Mouse (Mus musculus): Measurements from ENCODE around the gene Slc16a11. TPM values are rescaled to one million over a fixed set of nuclear protein-coding genes. Genes with fewer than 3 reads are reported as not detected.

The Slc16a11 gene
- total and polyA plus RNA-seq, 3 experiments = 0.51 to 2.3 TPM; not detected in 1

DNA sequence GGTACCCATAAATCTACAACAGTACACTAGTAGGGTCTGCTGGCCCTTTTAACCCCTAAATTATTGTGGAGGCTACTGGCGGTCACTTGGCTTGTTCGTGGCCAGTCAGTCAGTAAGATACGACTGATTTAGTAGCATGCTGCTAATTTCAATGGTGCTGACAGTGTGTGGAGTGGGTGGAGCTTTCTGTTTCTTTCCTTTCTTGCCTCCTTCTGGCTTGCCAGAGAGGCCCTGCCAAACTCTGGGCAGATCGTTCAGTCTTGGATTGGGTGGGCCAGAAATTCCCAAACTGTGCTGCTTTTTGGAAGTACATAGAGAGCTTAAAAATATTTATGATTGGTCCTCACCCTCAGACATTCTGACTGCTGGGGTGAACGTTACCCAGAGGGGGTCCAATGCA, 14.6 kb downstream of the Slc16a11 start:
- no peaks in the 10 kb centered on the region for H3K79me2 ChIP-seq (replicated peaks; ENCODE audit: control insufficient read depth, extremely low read depth, insufficient read depth, poor library complexity, severe bottlenecking)
- peaks cover 3 to 34% of the 10 kb centered on the region in 2 experiments; a peak in 3 of 4 replicates for H3K4me1 ChIP-seq (ENCODE audit: control insufficient read depth in 1 of 2, insufficient read depth in 2 of 2)
- no peak overlapping the region for H3K27ac ChIP-seq (ENCODE audit: insufficient read depth, low read depth)
- in situ Hi-C loops (cut with MboI; ENCODE audit: low pct_ligation_motif_present, low pct_unique_long_range_greater_than_20kb, low sequenced_read_pairs) (loop anchor here (25.0 kb wide), 2 partner anchors 385 to 535 kb away; partner anchors contain the start of genes 4930544D05Rik, Chrne and Zfp3), dilution Hi-C loops (cut with MboI; ENCODE audit: extremely low pct_ligation_motif_present, extremely low pct_unique_long_range_greater_than_20kb, low sequenced_read_pairs) (no loop called here)
- H3K4me2 ChIP-seq (ENCODE audit: insufficient read depth, low read depth, poor library complexity, severe bottlenecking) = no peak overlapping the region
- no peak overlapping the region for H3K4me3 ChIP-seq (replicated peaks in 1 of 3; ENCODE audit: low read depth in 2 of 3, low read length in 2 of 3, poor library complexity in 1 of 3)
- peaks cover 2% of the 10 kb centered on the region for H3K27me3 ChIP-seq (replicated peaks)
- peaks cover 0 to 14% of the 10 kb centered on the region in 2 experiments for H3K36me3 ChIP-seq (replicated peaks in 1 of 2; ENCODE audit: control insufficient read depth in 1 of 2, insufficient read depth in 1 of 2, low read length in 1 of 2)
- no peak for DNase-seq (ENCODE audit: extremely low read depth)
- TF ChIP-seq MAFK (IDR thresholded peaks at IDR 0.05; ENCODE audit: insufficient replicate concordance, low read length) (no peak), GABPA (IDR thresholded peaks at IDR 0.05; ENCODE audit: insufficient replicate concordance, low read depth, low read length) (no peak), KAT2A (IDR thresholded peaks at IDR 0.05; ENCODE audit: insufficient replicate concordance, low read length) (no peak), JUND (conservative IDR thresholded peaks at IDR 0.05; ENCODE audit: low read depth, low read length) (no peak), ZNF384 (IDR thresholded peaks at IDR 0.05; ENCODE audit: low read depth, low read length) (no peak), CTCF (conservative IDR thresholded peaks at IDR 0.05 in 1 of 2, IDR thresholded peaks at IDR 0.05 in 1 of 2; ENCODE audit: low read depth in 2 of 2, low read length in 2 of 2) (no peak), POLR2A (IDR thresholded peaks at IDR 0.05; ENCODE audit: low read depth, low read length) (no peak), NELFE (IDR thresholded peaks at IDR 0.05; ENCODE audit: low read depth, low read length) (no peak), ZKSCAN1 (IDR thresholded peaks at IDR 0.05; ENCODE audit: borderline replicate concordance, low read depth, low read length) (no peak)
- H3K9me3 ChIP-seq (replicated peaks; ENCODE audit: low read length) = no peaks in the 10 kb centered on the region
- H3K9ac ChIP-seq (ENCODE audit: insufficient read depth, low read depth) = no peak overlapping the region

DNA sequence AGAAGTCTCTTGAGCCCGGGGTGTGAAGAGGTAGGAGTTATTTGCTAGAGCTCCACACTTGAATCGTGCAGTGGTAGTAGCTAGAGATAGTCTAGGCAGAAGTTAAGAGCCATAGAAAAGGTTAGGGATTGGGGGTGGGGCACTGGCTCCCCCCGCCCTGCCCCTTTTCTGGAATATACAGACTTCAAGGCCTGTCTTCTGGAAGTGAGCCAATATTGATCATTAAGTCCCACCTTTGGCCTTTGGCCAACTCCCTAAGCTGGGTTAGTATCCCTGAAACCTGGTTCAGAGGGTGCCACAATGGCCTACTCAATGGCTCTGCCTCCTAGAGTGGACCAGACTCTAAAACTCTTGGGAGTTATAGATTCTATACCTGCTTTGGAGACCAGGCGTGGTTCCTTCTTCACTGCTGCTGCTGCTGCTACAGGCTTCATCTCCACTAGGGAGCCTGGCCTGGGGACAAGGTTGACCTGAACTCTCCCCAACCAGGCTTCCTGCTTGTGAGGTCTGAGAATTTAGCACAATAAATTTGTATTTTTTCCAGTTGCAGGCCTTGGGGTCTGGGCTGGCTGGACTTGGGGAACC, 15.2 kb downstream of the Slc16a11 start:
- Histone ChIP-seq H3K36me3 (replicated peaks in 1 of 2; ENCODE audit: control insufficient read depth in 1 of 2, insufficient read depth in 1 of 2, low read length in 1 of 2) (peaks cover 0 to 13% of the 10 kb centered on the region in 2 experiments), H3K4me1 (ENCODE audit: control insufficient read depth in 1 of 2, insufficient read depth in 2 of 2) (peaks cover 0 to 30% of the 10 kb centered on the region in 2 experiments; a peak in 2 of 4 replicates), H3K9me3 (replicated peaks; ENCODE audit: low read length) (no peaks in the 10 kb centered on the region), H3K4me2 (ENCODE audit: insufficient read depth, low read depth, poor library complexity, severe bottlenecking) (no peak overlapping the region), H3K9ac (ENCODE audit: insufficient read depth, low read depth) (no peak overlapping the region), H3K4me3 (replicated peaks in 1 of 3; ENCODE audit: low read depth in 2 of 3, low read length in 2 of 3, poor library complexity in 1 of 3) (no peak overlapping the region), H3K27ac (ENCODE audit: insufficient read depth, low read depth) (no peak overlapping the region), H3K79me2 (replicated peaks; ENCODE audit: control insufficient read depth, extremely low read depth, insufficient read depth, poor library complexity, severe bottlenecking) (no peaks in the 10 kb centered on the region), H3K27me3 (replicated peaks) (peaks cover 2% of the 10 kb centered on the region)
- in situ Hi-C loops (cut with MboI; ENCODE audit: low pct_ligation_motif_present, low pct_unique_long_range_greater_than_20kb, low sequenced_read_pairs) (loop anchor here (25.0 kb wide), 2 partner anchors 385 to 535 kb away; partner anchors contain the start of genes 4930544D05Rik, Chrne and Zfp3), dilution Hi-C loops (cut with MboI; ENCODE audit: extremely low pct_ligation_motif_present, extremely low pct_unique_long_range_greater_than_20kb, low sequenced_read_pairs) (no loop called here)
- no peak for TF ChIP-seq ETS1 (conservative IDR thresholded peaks at IDR 0.05; ENCODE audit: low read depth, low read length)
- TF ChIP-seq ZMIZ1 (IDR thresholded peaks at IDR 0.05; ENCODE audit: low read depth, low read length) = no peak
- no peak for TF ChIP-seq MAX (IDR thresholded peaks at IDR 0.05; ENCODE audit: low read length)
- TF ChIP-seq POLR2AphosphoS2 (IDR thresholded peaks at IDR 0.05; ENCODE audit: low read depth, low read length) = no peak
- no peak for TF ChIP-seq IRF4 (IDR thresholded peaks at IDR 0.05; ENCODE audit: low read depth, low read length)
- no peak for TF ChIP-seq MEF2A (IDR thresholded peaks at IDR 0.05; ENCODE audit: borderline replicate concordance, low read depth, low read length)
- TF ChIP-seq POLR2A (IDR thresholded peaks at IDR 0.05; ENCODE audit: low read depth, low read length) = no peak
- TF ChIP-seq UBTF (IDR thresholded peaks at IDR 0.05; ENCODE audit: low read depth, low read length) = no peak
- TF ChIP-seq NRF1 (IDR thresholded peaks at IDR 0.05; ENCODE audit: low read depth, low read length) = no peak
- no peak for TF ChIP-seq BHLHE40 (IDR thresholded peaks at IDR 0.05; ENCODE audit: low read depth, low read length)
- no peak for TF ChIP-seq MAFK (IDR thresholded peaks at IDR 0.05; ENCODE audit: insufficient replicate concordance, low read length)
- no peak for TF ChIP-seq KAT2A (IDR thresholded peaks at IDR 0.05; ENCODE audit: insufficient replicate concordance, low read length)
- no peak for TF ChIP-seq RCOR1 (conservative IDR thresholded peaks at IDR 0.05; ENCODE audit: low read depth, low read length)
- no peak for TF ChIP-seq CHD2 (IDR thresholded peaks at IDR 0.05; ENCODE audit: low read length)
- no peak for TF ChIP-seq EP300 (IDR thresholded peaks at IDR 0.05; ENCODE audit: low read length)
- TF ChIP-seq ELF1 (IDR thresholded peaks at IDR 0.05; ENCODE audit: low read depth, low read length) = no peak
- no peak for TF ChIP-seq JUN (IDR thresholded peaks at IDR 0.05; ENCODE audit: insufficient read depth, low read depth, low read length)
- DNase-seq (ENCODE audit: extremely low read depth) = no peak

Data from CH12.LX (cell line).